Mouse (Mus musculus) left cerebral cortex, postnatal 14 days (tissue): ENCODE data around the gene Ajm1. TPM values are rescaled to one million over a fixed set of nuclear protein-coding genes. Genes with fewer than 3 reads are reported as not detected.

Experiments used
- DNase-seq, 2 experiments: peaks; one replicate each; pipeline ENCODE4 v3.0.0; 2021 to 2022; ENCODE audit warnings: low spot score in 2 of 2, mixed read lengths in 1 of 2
- intact Hi-C: fragments of 180-260 bp; cut with DNase I; formaldehyde crosslinking; loops from one replicate; pipeline ENCODE4 v1.15.1; 2025
- long read RNA-seq, 2 experiments: library from polyadenylated mRNA; stranded (forward); transcript quantifications; one replicate each; pipeline ENCODE4 v2.0.0; 2021
- total RNA-seq, 2 experiments: library from RNA; stranded (reverse); gene quantifications; 2 replicates each; pipeline ENCODE4 v1.2.3; 2021

Gene Ajm1
- total RNA-seq = 100 to 1,000 TPM; 123 to 129 TPM
- long read RNA-seq, experiment 1, full-length matches to known transcripts = 21 of 82 reads
- long read RNA-seq, experiment 1, partial matches to known transcripts = 0 of 82 reads
- long read RNA-seq, experiment 1, other reads (novel, unspliced or antisense) = 61 of 82 reads
- long read RNA-seq, experiment 2, full-length matches to known transcripts = 20 of 92 reads
- long read RNA-seq, experiment 2, partial matches to known transcripts = 0 of 92 reads
- long read RNA-seq, experiment 2, other reads (novel, unspliced or antisense) = 72 of 92 reads

DNA sequence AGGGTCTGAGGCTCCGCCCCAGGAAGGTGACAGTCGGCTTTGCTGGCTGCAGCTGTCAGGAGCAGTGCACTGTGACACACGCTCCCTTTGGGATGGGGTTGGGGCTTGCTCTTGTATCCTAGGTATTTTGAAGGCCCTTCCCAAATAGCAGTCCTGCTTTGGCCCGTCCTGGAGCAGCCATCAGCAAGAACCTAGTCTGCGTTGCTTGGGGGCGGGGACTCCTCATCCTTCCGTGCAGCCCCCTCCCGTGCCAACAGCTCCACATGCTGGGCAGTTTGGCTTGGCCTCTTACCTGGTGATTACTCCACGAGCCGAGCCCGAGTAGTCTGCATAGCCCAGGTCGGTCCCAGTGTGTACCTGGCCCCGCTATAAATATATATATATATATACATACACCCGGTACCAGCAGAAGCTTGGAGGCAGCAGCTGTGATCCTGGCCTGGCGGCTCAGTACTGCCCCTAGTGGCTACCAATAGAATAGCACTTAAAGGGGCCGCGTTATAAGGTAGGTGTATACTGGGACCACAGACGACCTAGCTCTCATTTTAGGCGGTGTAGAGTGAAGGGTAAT, at the start of gene Ajm1:
Ajm1 (minus strand) TSS at position 464 of the 571 bp plus-strand sequence.
- intact Hi-C loops = no loop called here

GRCm38 (mm10) chr2:25628738-25629137, 47.2 kb upstream of the Ajm1 start:
- no peak for DNase-seq
- intact Hi-C loops = no loop called here

More for the DNA sequence above, at the start of gene Ajm1:
- peak; percentile 80 to 93 for DNase-seq

DNA sequence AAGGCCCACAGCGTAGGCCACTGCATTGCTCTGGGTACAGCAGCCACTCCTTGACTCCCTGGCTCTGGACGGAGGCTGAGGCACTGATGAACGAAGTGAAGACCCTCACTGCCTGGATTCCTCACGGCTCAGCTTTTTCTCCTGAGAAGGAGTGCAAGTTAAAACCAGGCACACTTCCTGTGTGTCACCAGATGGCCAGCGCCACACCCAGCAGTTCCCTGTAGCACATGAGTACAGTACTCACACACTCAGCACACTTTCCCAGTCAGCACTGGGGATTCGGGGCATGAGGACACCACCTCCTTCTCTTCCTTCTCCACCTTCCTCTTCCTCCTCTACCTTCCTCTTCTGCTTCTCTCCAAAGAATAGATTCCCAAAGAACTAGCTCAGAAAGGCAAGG, 46.3 kb upstream of the Ajm1 start, which contains the start of gene Fcna:
Fcna (minus strand) TSS at position 220 of the 400 bp plus-strand sequence.
- no peak for DNase-seq
- intact Hi-C loops = no loop called here

DNA sequence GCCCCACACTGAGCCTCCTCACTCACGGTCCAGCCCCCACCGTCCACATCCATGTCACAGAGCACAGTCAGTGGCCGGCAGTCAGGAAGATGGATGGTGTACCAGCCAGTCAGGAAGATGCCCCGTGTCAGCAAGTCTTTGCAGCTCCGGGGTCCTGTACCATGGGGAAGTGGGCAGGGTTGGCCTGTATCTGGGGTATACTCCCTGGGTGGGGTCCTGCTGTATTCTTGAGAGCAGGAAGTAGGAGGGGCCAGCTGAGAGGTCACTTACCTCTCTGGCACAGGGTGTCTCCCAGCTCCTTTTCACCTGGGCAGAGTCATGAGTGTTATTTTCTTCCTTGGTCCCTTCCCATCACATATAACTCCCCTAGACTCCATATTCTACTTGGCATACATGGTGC, 44.4 kb upstream of the Ajm1 start:
- DNase-seq = no peak
- intact Hi-C loops = no loop called here

DNA sequence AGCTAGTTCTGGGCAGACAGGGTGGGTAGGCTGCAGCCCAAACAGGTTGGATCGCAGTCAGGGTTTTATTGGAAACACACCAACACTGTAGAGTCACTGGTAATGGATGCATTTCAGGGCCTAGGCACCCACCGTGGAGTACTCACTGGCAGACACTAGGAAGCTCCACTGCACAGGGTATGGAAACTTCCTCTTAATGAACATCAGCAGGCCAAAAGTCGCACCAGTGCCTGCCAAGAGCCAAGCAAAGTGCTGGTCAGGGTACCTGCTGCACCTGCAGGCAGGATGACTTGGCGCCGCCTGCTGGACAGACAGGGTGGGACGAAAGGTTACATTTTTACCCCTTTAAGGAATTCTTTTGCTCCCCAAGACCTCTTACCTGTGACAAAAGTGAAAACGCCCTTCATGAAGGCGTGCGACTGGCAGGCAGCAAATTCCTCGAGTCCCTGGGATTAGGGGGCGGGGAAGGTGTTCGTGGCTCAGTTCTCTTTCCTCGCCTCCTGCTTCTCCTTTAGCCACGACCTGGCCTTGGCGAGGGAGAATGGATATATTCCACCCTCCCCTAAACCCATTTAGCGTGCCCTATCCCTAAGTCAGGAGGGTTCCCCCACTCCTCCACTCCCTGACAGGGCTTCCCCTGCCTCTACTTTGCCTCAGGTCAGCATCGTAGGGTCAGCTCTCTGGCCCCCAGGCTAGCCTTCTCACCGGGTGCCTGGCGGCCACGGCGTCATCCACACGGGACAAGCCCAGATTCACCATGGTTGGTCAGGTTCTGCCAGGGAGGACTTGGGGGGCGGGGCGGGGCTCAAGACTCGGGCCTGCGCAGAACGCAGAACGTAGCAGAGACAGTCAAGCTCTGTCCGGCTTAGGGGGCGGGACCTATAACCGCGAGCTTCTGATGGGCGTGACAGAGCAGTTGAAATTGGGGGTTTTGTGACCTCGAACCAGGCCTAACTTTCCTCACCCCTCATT, 40.0 kb upstream of the Ajm1 start, which contains the start of gene Tmem141:
Tmem141 (minus strand) TSS at position 777 of the 972 bp plus-strand sequence.
- intact Hi-C loops = no loop called here
- DNase-seq = peak; percentile 85 to 89

GRCm38 (mm10) chr2:25620852-25621228, 39.3 kb upstream of the Ajm1 start:
- intact Hi-C loops = no loop called here
- DNase-seq = no peak

GRCm38 (mm10) chr2:25620386-25620785, 38.8 kb upstream of the Ajm1 start:
- intact Hi-C loops = no loop called here
- no peak for DNase-seq

GRCm38 (mm10) chr2:25617578-25617977, 36.0 kb upstream of the Ajm1 start, which contains the start of gene Ccdc183:
Ccdc183 (minus strand) TSS chr2:25617678.
- intact Hi-C loops = no loop called here
- no peak for DNase-seq

GRCm38 (mm10) chr2:25616398-25616797, 34.8 kb upstream of the Ajm1 start:
- intact Hi-C loops = no loop called here
- no peak for DNase-seq

DNA sequence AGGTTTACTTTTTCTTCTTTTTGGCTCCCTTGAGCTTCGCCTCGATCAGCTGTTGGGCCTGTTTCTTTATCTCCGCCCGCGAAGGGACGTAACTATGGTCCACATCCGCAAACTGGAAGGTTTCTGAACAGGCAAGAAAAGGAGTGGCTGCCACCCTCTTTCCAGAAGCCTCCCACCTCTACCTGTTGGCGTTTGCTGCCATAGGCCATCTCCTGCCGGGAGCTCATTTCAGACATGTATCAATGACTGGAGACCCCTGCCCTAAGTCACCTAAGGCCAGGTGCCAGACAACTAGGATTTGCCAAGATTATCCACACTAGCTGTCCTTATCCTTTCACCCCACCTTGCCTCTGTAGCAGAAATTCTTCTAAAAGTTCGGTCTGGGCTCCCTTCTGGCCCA, 27.1 kb upstream of the Ajm1 start:
- no peak for DNase-seq
- intact Hi-C loops = no loop called here

- intact Hi-C loops = no loop called here
- peak; percentile 89 to 91 for DNase-seq
Measured at GRCm38 (mm10) chr2:25607761-25608622, 26.4 kb upstream of the Ajm1 start, which contains the start of gene Rabl6. Rabl6 (minus strand) TSS chr2:25608521.

DNA sequence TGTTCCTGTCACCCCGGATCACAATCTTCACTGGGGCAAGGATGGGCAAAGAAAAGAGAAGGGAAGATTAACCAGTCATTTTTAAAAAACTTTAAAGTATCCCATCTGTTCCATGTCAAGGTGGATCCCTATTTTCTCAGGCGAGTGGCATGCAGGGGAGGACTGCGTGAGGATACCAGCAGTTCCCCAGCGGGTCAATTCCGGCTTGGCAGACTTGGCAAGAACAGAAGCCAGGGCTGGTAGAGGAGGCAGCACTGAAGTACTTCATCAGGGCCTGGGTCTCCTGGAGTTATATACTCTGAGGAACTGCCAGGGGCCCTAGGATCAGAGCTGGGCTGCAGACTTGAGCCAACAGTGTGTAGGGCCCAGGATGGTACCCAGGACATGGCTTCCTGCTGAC, 21.0 kb upstream of the Ajm1 start:
- intact Hi-C loops = no loop called here
- DNase-seq = no peak

DNA sequence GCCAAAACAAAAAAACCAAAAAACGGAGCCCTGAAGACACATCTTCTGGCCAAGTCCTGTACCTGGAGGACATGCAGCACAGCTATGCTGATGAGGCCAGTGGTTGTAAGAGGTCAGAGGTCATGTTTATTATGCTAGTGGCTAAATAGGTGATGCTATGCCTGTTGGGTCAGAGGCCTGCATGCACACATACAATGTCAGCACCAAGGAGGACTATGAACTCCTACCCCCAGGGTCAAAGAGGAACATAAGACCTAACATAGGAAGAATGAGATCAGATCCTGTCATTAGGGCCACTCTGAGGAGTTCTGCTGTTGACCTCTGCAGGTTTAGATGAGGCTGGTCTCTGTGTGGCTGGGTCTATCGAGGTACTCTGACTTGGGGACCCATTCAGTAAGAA, 18.5 kb upstream of the Ajm1 start:
- intact Hi-C loops = no loop called here
- no peak for DNase-seq

GRCm38 (mm10) chr2:25598749-25599148, 17.2 kb upstream of the Ajm1 start:
- intact Hi-C loops = no loop called here
- DNase-seq = no peak

DNA sequence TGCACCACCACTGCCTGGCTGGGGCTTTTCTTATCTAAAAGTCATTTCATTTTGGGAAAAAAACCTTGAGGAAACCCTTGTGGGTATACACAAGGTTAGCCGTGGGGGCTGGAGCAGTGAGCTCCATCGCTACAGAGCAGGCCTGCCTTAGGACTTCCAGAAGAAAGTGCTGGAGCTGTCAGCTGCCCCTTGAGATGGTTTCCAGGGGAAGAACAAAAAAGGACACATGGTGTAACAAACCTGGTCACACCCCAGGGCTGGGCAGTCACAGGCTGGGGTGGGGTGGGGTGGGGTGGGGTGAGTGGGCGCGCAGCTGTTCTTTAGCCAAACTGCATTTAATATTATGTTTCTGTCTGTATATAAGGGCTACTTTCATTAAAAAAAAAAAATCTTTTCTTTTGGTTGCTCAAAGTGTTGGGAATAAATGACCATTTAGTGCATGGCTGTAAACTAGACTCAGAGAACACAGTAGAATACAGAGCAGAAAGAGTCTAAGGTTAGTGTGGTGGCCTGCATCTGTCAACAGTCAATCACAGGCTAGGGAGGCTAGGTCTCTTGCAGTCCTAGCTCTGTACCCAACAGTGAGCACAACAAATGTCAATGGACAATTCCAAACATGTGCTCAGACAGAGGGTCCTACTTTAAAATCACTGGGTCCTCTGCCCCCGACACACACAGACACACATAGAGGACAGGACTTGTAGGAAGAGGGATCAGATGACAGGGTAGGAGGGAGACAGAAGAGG, 15.4 kb upstream of the Ajm1 start:
- no peak for DNase-seq
- intact Hi-C loops = no loop called here

DNA sequence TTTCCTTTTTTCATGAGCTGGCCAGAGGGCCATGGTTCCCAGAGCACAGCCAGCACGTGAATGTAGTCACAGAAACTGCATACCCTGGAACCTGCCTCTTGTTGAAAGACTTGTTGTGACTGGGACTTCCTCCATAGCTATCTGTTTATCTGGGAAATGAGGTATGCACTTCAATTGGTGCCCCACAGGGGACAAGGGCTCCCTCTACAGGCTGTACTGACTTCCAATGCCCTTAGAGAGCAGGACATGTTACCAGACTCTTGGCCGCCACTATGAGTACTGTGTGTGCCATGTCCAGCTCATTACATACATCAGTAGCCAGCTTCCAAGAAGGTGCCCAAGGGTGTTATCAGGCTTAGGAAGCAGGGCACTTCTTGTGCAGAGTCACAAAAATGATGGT, 10.3 kb upstream of the Ajm1 start:
- peak; percentile 45 to 50 for DNase-seq
- intact Hi-C loops = no loop called here

GRCm38 (mm10) chr2:25588227-25588907, 6.8 kb upstream of the Ajm1 start:
- DNase-seq = peak in 1 of 2 experiments; percentile 47
- intact Hi-C loops = no loop called here

GRCm38 (mm10) chr2:25587290-25587689, 5.7 kb upstream of the Ajm1 start:
- intact Hi-C loops = no loop called here
- DNase-seq = no peak
